Mouse (Mus musculus) neural tube, embryonic 15.5 days (tissue): ENCODE measurements at regions not wholly inside any gene's neighbourhood (a gene's known extent, or its start where the extent isn't known, plus 50 kb on each side); places are given as distances from the start of the nearest gene placed in this dataset.
A peak's percentile ranks its signal among the peaks of the same experiment; 100 is the strongest.

Experiments
- ATAC-seq: fragments of 200-750 bp; cut with Nextera tagmentation; 2 replicates; pipeline ENCODE4 v1.8.0; 2017; ENCODE audit warnings: mild to moderate bottlenecking, moderate TSS enrichment, moderate library complexity; ENCODE audit not compliant: low FRiP score
- H3K27ac ChIP-seq: fragments of 300-500 bp; sonication (generic); replicated peaks from 2 replicates; pipeline ENCODE4 v1.5.1; 2015; ENCODE audit warnings: mild to moderate bottlenecking, inconsistent platforms
- H3K27me3 ChIP-seq: fragments of 300-500 bp; sonication (generic); replicated peaks from 2 replicates; pipeline ENCODE4 v1.6.1; 2015; ENCODE audit warnings: inconsistent platforms
- H3K36me3 ChIP-seq: fragments of 300-500 bp; sonication (generic); 2 replicates; pipeline ENCODE4 v1.6.1; 2015; ENCODE audit warnings: inconsistent platforms
- H3K4me1 ChIP-seq: fragments of 300-500 bp; sonication (generic); 2 replicates; pipeline ENCODE4 v1.6.1; 2015; ENCODE audit warnings: inconsistent platforms
- H3K4me2 ChIP-seq: fragments of 300-500 bp; sonication (generic); 2 replicates; pipeline ENCODE4 v1.6.1; 2015; ENCODE audit warnings: inconsistent platforms, mild to moderate bottlenecking, moderate library complexity
- H3K4me3 ChIP-seq: fragments of 300-500 bp; sonication (generic); replicated peaks from 2 replicates; pipeline ENCODE4 v1.5.1; 2015; ENCODE audit warnings: mild to moderate bottlenecking, inconsistent platforms
- H3K9ac ChIP-seq: fragments of 300-500 bp; sonication (generic); replicated peaks from 2 replicates; pipeline ENCODE4 v1.6.1; 2015; ENCODE audit warnings: mild to moderate bottlenecking, inconsistent platforms
- H3K9me3 ChIP-seq: fragments of 300-500 bp; sonication (generic); replicated peaks from 2 replicates; pipeline ENCODE4 v1.6.1; 2016; ENCODE audit warnings: inconsistent platforms
- WGBS: fragments of 180-500 bp; shearing (Covaris S2); methylation state at CpG from one replicate; pipeline ENCODE4 v1.1.7; 2015; ENCODE audit warnings: mixed read lengths; 5-methylcytosine and 5-hydroxymethylcytosine counted together

DNA sequence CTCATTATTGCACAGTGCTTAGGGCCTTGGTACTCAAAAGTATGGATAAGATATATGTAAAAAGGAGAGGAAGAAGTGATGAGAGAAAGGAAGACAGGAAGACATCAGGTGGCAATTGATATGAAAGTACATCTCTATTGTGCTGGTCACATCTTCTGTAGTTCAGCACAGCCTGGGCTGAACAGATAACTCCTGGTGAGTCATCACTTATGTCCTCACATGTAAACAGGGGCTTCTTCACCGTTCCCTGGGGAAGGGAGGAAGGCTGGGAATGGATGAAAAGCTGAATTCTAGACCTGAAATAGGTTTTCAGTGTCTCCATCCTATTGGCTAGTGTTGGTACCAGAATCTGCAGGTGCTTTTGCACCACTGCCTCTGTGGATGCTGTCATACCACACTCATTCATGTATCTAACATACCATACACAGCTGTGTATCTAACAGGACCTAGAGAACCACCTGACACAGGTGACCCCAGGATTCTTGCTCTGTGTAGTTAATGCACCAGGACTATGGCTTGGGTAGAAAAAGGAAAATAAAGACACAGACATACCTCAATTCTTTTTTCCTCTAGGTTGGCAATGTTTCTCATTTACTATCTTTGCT is 234.4 kb upstream of the Zeb2 start:
- no peaks in the 10 kb centered on the region for H3K4me1 ChIP-seq
- no peaks in the 10 kb centered on the region for H3K9me3 ChIP-seq
- no peak overlapping the region for H3K4me2 ChIP-seq
- no peak overlapping the region for H3K4me3 ChIP-seq
- no peak overlapping the region for H3K27ac ChIP-seq
- H3K36me3 ChIP-seq: no peaks in the 10 kb centered on the region
- no peak overlapping the region for H3K9ac ChIP-seq
- H3K27me3 ChIP-seq: no peaks in the 10 kb centered on the region
- ATAC-seq: no peak
- 89% methylated on average over 1 of the region's 1 CpGs for WGBS

DNA sequence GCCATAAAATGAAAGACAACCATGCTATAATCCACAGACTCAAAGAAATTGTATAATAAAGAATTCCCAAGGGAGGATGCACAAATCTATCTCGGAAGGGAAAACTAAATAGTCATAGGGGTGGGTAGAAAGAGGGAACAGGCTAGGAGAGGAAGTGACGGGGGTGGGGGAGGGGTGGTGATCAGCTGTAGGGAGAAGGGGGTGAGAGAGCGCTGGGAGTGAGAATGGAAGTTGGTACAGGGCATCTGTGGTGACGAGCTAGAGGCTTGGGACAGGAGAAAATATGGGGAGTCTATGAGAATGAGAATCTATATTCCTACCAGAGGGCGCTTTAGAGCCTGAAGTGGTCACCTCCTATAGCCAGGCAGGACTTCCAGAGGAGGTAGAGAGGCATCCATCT is 229.2 kb upstream of the Zeb2 start:
- Histone ChIP-seq H3K27me3 (no peaks in the 10 kb centered on the region), H3K4me3 (no peak overlapping the region), H3K36me3 (no peaks in the 10 kb centered on the region), H3K27ac (no peak overlapping the region), H3K9ac (no peak overlapping the region), H3K4me2 (no peak overlapping the region), H3K4me1 (no peaks in the 10 kb centered on the region), H3K9me3 (no peaks in the 10 kb centered on the region)
- ATAC-seq: no peak
- 84% methylated on average over 5 of the region's 5 CpGs for WGBS

DNA sequence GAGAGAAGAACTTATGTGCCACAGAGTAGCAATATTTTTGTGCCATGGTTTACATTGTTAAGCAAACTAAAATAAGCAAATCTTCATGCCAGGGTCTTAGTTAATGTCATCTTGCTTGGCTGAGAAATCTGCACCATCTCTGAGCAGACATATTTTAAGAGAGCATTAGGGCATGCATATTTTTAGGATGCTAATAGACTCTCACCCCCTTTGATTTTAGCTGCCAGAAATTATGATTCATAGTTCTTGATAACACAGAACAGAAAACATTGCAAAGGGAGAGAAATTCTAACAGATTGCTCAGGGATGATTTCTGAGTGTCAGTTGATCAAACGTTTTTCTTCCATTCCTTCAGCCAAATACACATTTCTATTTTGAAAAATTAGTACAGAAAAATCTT is 222.7 kb upstream of the Zeb2 start:
- Histone ChIP-seq H3K4me2 (no peak overlapping the region), H3K27ac (no peak overlapping the region), H3K36me3 (no peaks in the 10 kb centered on the region), H3K27me3 (no peaks in the 10 kb centered on the region), H3K9me3 (no peaks in the 10 kb centered on the region), H3K4me1 (no peaks in the 10 kb centered on the region), H3K9ac (no peak overlapping the region), H3K4me3 (no peak overlapping the region)
- whole genome bisulfite sequencing: 80% methylated on average over 1 of the region's 1 CpGs
- ATAC-seq: no peak

DNA sequence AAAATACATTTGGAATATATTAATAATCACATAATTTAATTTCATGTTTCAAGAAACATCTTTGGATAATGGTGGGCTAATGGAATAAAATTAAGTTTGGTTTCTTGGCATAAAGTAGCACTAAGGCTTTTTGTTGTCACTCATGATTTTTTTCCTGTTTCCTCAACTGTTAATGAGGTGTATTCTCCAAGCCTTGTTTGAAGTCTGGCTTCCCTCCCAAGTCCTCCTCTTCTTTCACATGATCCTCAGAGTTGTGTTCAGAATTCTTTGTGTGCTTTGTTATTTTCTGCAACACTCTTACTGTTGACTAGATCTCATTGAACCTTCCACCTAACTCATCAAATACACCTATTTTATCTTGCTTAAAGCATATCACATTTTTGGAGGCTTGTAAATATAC is 221.6 kb upstream of the Zeb2 start:
- no peak overlapping the region for H3K27ac ChIP-seq
- no peak overlapping the region for H3K4me2 ChIP-seq
- no peaks in the 10 kb centered on the region for H3K27me3 ChIP-seq
- ATAC-seq: no peak
- H3K4me1 ChIP-seq: no peaks in the 10 kb centered on the region
- H3K36me3 ChIP-seq: no peaks in the 10 kb centered on the region
- no peak overlapping the region for H3K4me3 ChIP-seq
- no peaks in the 10 kb centered on the region for H3K9me3 ChIP-seq
- no peak overlapping the region for H3K9ac ChIP-seq

DNA sequence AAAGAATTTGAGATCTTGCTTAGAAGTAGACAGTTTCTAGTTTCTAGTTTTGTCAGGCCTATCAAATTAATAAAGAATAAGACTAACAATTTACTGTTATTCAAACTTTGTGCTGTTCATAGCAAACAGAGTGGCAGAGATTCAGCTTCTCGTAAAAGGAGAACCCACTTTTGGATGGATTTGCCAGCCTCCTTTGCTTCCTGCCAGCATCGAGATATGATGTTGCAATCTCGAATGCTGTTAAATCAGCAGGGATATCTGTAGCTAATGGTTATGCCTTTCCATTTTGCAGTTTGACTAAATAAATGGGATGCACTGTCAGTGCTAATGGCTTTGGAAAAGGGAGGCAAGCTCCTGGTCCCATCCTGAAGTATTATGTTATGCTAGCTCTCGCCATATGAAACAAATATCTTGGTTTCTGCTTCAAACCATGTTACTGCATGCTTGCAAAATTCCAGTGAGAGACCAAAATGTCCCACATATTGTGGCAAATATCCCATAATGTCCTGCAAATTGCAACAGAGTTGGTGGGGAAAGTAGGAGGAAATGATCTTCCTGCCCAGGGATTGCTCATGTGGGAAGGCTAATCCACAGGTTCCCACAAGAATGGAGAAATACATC is 199.9 kb upstream of the Zeb2 start:
- H3K27me3 ChIP-seq: no peaks in the 10 kb centered on the region
- H3K4me2 ChIP-seq: no peak overlapping the region
- H3K9ac ChIP-seq: no peak overlapping the region
- no peaks in the 10 kb centered on the region for H3K4me1 ChIP-seq
- no peak overlapping the region for H3K27ac ChIP-seq
- no peaks in the 10 kb centered on the region for H3K36me3 ChIP-seq
- H3K4me3 ChIP-seq: no peak overlapping the region
- WGBS: 78% methylated on average over 4 of the region's 4 CpGs
- H3K9me3 ChIP-seq: no peaks in the 10 kb centered on the region
- no peak for ATAC-seq

DNA sequence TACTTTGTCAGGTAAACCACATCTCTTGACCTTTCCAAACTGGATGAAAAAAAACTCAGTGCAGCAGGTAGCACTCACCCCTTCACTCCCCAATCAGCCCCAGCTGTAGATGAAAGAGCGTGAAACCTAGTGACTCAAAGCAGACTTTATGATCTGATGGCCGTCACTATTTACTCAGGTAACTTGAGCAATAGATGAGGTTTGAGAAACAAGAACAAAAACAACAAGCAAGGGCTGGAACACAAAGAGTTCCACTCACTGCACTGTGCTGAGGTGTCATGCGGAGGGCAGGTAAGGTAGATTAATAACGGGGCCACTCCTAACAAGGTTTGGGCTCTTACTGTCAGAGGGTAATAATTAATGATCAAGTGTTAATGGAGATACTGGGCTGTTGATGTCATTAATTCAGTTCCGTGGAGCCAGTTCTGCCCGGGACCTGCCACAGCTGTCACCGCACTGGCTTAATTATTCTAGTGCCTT is 170.4 kb upstream of the Zeb2 start:
- Histone ChIP-seq H3K4me3 (no peak overlapping the region), H3K9me3 (no peaks in the 10 kb centered on the region), H3K4me2 (no peak overlapping the region), H3K9ac (no peak overlapping the region), H3K36me3 (no peaks in the 10 kb centered on the region), H3K27ac (no peak overlapping the region), H3K27me3 (no peaks in the 10 kb centered on the region), H3K4me1 (no peaks in the 10 kb centered on the region)
- ATAC-seq: 0 out of 2 replicates have a peak, but pooled peaks have one; percentile 14
- 37% methylated on average over 7 of the region's 7 CpGs for WGBS

DNA sequence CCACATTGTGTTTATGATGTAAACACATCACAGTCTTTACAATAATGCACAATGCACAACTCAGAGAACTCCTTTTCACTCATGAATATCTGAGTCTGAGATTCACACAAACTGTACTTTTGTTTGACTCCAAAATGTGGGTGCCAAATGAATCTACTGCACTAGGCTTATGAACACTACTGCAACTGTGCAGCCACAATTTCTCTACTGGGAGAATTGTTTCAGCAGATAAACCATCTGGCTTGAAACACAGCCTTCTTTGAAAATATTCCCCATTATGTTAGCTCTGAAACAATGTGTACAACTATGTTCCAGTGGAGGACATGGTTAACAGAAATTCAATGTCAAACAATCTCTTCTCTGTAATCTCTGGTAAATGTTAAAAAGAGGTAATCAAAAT is 166.6 kb upstream of the Zeb2 start:
- no peak for ATAC-seq
- no peak overlapping the region for H3K9ac ChIP-seq
- no peaks in the 10 kb centered on the region for H3K9me3 ChIP-seq
- H3K4me1 ChIP-seq: no peaks in the 10 kb centered on the region
- no peak overlapping the region for H3K4me3 ChIP-seq
- H3K27me3 ChIP-seq: no peaks in the 10 kb centered on the region
- no peak overlapping the region for H3K4me2 ChIP-seq
- no peaks in the 10 kb centered on the region for H3K36me3 ChIP-seq
- H3K27ac ChIP-seq: no peak overlapping the region

DNA sequence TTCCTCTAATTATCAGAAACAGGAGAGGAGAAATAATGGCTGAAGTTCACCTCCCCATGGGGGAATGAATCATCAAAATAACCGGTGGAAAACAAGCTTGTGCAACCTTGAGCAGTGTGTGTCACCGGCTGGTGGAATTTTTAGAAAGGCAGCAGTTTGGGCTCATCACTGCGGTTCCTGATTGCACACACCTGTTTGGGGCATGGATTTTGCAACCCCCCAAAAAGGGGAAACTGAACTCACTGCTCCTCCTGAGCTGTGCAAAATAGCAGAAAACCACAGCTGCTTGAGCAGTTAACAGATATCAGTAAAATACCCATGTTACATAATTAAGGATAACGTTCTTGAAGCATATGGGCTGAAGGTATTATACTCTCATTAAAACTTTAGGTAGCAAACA is 162.3 kb upstream of the Zeb2 start:
- WGBS: 73% methylated on average over 4 of the region's 4 CpGs
- H3K4me2 ChIP-seq: no peak overlapping the region
- H3K4me1 ChIP-seq: no peaks in the 10 kb centered on the region
- no peaks in the 10 kb centered on the region for H3K9me3 ChIP-seq
- H3K27me3 ChIP-seq: no peaks in the 10 kb centered on the region
- no peak for ATAC-seq
- no peak overlapping the region for H3K27ac ChIP-seq
- H3K4me3 ChIP-seq: no peak overlapping the region
- H3K9ac ChIP-seq: no peak overlapping the region
- no peaks in the 10 kb centered on the region for H3K36me3 ChIP-seq

DNA sequence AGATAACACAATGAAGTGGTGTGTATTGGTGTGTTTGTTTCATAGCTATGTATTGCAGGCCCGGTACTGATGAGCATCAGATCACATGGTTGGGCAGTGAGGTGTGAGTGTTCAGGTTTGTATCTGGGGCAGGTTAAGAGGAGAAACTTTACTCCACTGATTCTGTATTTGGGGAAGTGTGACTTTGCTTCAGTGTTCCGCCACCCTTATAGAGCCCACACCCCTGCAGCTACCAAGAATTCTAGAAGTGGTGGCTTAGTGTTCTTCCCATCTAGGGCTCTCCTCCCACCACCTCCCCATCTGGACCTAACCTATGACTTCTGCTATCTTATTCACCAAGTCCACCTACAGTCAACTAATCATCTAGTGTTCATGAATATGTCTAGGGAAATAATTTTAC is 160.4 kb upstream of the Zeb2 start:
- no peak overlapping the region for H3K4me3 ChIP-seq
- no peaks in the 10 kb centered on the region for H3K36me3 ChIP-seq
- H3K9me3 ChIP-seq: no peaks in the 10 kb centered on the region

DNA sequence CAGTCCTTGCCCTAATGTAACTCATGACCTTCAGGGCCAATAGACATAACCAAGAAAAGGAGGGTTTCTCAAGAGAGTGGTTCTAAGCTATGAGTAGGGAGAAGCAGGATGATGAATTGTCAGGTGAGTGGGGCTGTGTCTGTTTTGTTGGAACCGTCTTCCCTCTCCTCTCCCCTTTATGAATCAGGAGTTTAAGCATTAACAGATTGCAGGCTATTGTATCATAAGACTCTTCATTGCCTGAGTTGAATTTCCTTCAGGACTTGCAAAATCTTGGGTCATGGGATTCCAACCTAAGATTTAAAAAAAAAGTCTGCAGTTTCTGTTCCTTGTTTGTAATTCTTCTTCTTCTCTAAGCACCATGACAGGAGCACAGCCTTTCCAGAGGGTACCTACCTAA is 159.5 kb upstream of the Zeb2 start:
- Histone ChIP-seq H3K4me1 (no peaks in the 10 kb centered on the region), H3K4me2 (no peak overlapping the region), H3K9me3 (no peaks in the 10 kb centered on the region), H3K9ac (no peak overlapping the region), H3K27ac (no peak overlapping the region), H3K36me3 (no peaks in the 10 kb centered on the region), H3K4me3 (no peak overlapping the region), H3K27me3 (no peaks in the 10 kb centered on the region)
- ATAC-seq: no peak
- 93% methylated on average over 1 of the region's 1 CpGs for WGBS

More for the DNA sequence above, 160.4 kb upstream of the Zeb2 start:
- Histone ChIP-seq H3K27ac (no peak overlapping the region), H3K27me3 (no peaks in the 10 kb centered on the region), H3K4me1 (no peaks in the 10 kb centered on the region), H3K4me2 (no peak overlapping the region), H3K9ac (no peak overlapping the region)
- WGBS: 94% methylated on average over 2 of the region's 2 CpGs
- ATAC-seq: no peak

DNA sequence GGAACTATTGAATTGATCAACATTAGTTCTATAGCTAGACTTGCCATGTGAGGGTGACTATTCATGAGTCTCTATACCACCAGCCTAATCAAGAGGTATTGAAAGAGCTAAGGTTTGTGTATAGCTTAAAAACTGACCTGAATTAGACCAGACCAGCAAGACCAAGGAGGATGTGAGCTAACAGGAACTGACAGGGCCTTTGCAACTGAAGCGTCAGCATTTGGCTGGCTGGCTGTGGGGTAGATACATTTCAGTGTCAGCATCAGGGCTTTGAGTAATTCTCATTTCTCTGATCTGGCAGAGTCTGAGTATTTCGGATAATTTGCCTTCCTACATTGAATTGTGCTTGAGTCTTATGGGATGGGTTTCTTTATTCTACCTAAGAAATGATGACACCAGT is 152.8 kb upstream of the Zeb2 start:
- WGBS: 91% methylated on average over 2 of the region's 2 CpGs
- Histone ChIP-seq H3K9ac (no peak overlapping the region), H3K27ac (no peak overlapping the region), H3K4me3 (no peak overlapping the region), H3K4me2 (no peak overlapping the region), H3K4me1 (no peaks in the 10 kb centered on the region), H3K9me3 (no peaks in the 10 kb centered on the region), H3K27me3 (no peaks in the 10 kb centered on the region), H3K36me3 (no peaks in the 10 kb centered on the region)
- ATAC-seq: no peak

DNA sequence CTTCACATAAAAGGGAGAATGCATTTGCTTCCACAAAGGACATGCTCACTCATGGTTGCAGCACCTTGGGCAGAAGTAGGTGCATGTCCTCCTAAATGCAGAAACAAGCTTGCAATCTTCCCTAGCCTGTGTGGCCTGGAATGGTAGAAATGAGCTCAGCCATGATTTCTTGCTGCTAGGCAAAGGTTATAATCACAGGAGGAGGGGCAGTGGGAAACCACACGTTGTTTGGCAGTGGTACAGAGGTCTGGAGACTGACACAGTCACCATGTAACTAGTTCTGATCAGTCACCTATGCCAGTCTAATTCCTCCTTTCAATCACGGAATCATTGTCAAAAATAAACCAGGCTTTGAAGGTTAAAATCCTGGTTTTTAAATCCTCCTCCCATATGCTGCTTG is 148.6 kb upstream of the Zeb2 start:
- Histone ChIP-seq H3K36me3 (no peaks in the 10 kb centered on the region), H3K4me3 (no peak overlapping the region), H3K27me3 (no peaks in the 10 kb centered on the region), H3K9me3 (no peaks in the 10 kb centered on the region), H3K27ac (no peak overlapping the region), H3K4me1 (no peaks in the 10 kb centered on the region), H3K9ac (no peak overlapping the region), H3K4me2 (no peak overlapping the region)
- WGBS: 55% methylated on average over 2 of the region's 2 CpGs
- ATAC-seq: no peak
